Mouse (Mus musculus) heart, embryonic 14.5 days (tissue): ENCODE data around the gene Fut7. TPM values are rescaled to one million over a fixed set of nuclear protein-coding genes. Genes with fewer than 3 reads are reported as not detected.
"Not testable (repeated sequence)": the region's sequence is repeated elsewhere in the genome, so short reads cannot be mapped to it uniquely, and the experiment has no call there.

Experiments
- ATAC-seq: fragments of 200-750 bp; cut with Nextera tagmentation; 2 replicates; pipeline ENCODE4 v1.8.0; 2017; ENCODE audit warnings: low read depth, moderate TSS enrichment; ENCODE audit not compliant: insufficient number of reproducible peaks, insufficient read depth, low FRiP score
- H3K27ac ChIP-seq, 2 experiments: fragments of 200-500 bp in 1 of 2; fragments of 300-500 bp in 1 of 2; sonication (generic) in 1 of 2; replicated peaks in 1 of 2; 2 replicates each; pipeline ENCODE4 v1.5.1; 2012 to 2014; ENCODE audit warnings: low read depth in 2 of 2, low read length in 2 of 2, control low read depth in 1 of 2, mild to moderate bottlenecking in 1 of 2, mixed read lengths in 1 of 2; ENCODE audit not compliant: control insufficient read depth in 1 of 2, insufficient read depth in 1 of 2
- H3K27me3 ChIP-seq: fragments of 300-500 bp; sonication (generic); 2 replicates; pipeline ENCODE4 v1.6.1; 2014; ENCODE audit warnings: mild to moderate bottlenecking, low read length, control low read depth; ENCODE audit not compliant: control insufficient read depth, insufficient read depth
- H3K36me3 ChIP-seq: fragments of 300-500 bp; sonication (generic); 2 replicates; pipeline ENCODE4 v1.6.1; 2014; ENCODE audit warnings: mild to moderate bottlenecking, control low read depth, low read length, mixed read lengths; ENCODE audit not compliant: control insufficient read depth, insufficient read depth
- H3K4me1 ChIP-seq, 2 experiments: fragments of 200-500 bp in 1 of 2; fragments of 300-500 bp in 1 of 2; sonication (generic) in 1 of 2; 2 replicates each; pipeline ENCODE4 v1.6.1; 2012 to 2014; ENCODE audit warnings: low read length in 2 of 2, control low read depth in 1 of 2, mixed read lengths in 1 of 2; ENCODE audit not compliant: control insufficient read depth in 2 of 2, insufficient read depth in 2 of 2
- H3K4me2 ChIP-seq: fragments of 300-500 bp; sonication (generic); 2 replicates; pipeline ENCODE4 v1.6.1; 2014; ENCODE audit warnings: mild to moderate bottlenecking, low read length
- H3K4me3 ChIP-seq, 2 experiments: fragments of 200-500 bp in 1 of 2; fragments of 300-500 bp in 1 of 2; sonication (generic) in 1 of 2; 2 replicates each; pipeline ENCODE4 v1.5.1; 2012 to 2014; ENCODE audit warnings: low read length in 2 of 2, mild to moderate bottlenecking in 2 of 2, control low read depth in 1 of 2, low read depth in 1 of 2, moderate library complexity in 1 of 2; ENCODE audit not compliant: control insufficient read depth in 1 of 2, insufficient read depth in 1 of 2
- H3K9ac ChIP-seq: fragments of 300-500 bp; sonication (generic); 2 replicates; pipeline ENCODE4 v1.6.1; 2014; ENCODE audit warnings: mild to moderate bottlenecking, low read length
- H3K9me3 ChIP-seq: fragments of 300-500 bp; sonication (generic); 2 replicates; pipeline ENCODE4 v1.6.1; 2016; ENCODE audit warnings: low read length, control low read depth; ENCODE audit not compliant: control insufficient read depth
- WGBS: fragments of 180-500 bp; shearing (Covaris S2); extraction: QIAGEN DNeasy Blood & Tissue Kit; methylation state at CpG from one replicate; pipeline ENCODE4 v1.1.7; 2014; 5-methylcytosine and 5-hydroxymethylcytosine counted together
- polyA plus RNA-seq: library from polyadenylated mRNA; unstranded; fragments of >200 nt; fragmentation: Nextera tagmentation; extraction: Ambion mirVana; gene quantifications from 2 replicates; pipeline ENCODE4 v1.2.1, GENCODE M21; 2014

The Fut7 gene
- polyA plus RNA-seq, 1 experiment from 2014 or later: 0.14 TPM

DNA sequence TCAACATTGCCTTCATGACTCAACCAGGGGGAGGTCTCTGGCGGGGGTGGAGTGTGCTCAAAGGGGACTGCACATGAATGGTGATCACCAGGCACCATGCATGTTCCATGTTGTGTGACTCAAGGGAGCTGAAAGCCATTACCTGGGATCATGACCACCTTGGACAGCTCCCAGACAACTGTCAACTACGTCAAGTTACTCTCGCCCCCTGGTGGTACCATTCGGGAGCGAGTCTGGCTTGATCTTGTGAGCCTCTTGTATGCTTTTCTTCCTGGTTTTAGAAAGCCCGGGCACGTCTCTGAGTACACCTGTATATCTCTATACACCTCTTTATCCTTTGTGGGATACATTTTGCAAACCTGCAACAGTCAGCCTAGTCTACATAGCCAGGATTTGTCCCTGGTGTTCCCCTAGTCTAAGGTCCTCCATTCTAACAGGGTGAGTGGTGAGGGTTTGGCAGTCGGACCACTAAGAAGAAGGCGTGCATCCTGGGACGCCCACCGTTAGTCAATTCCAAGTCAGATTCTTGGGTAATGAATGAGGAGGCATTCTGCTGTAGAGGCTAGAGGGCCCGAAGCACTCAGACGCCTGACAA, 20.6 kb upstream of the Fut7 start:
- Histone ChIP-seq H3K27me3 (peaks cover 78% of the 10 kb centered on the region), H3K9me3 (no peaks in the 10 kb centered on the region), H3K9ac (no peak overlapping the region), H3K4me1 (peaks cover 0 to 6% of the 10 kb centered on the region in 2 experiments; a peak in 1 of 4 replicates), H3K4me3 (peak overlapping the region; percentile 52 to 56), H3K36me3 (no peaks in the 10 kb centered on the region), H3K27ac (no peak overlapping the region), H3K4me2 (peak overlapping the region; percentile 71)
- WGBS: under 1% methylated on average over 13 of the region's 13 CpGs
- no peak for ATAC-seq

DNA sequence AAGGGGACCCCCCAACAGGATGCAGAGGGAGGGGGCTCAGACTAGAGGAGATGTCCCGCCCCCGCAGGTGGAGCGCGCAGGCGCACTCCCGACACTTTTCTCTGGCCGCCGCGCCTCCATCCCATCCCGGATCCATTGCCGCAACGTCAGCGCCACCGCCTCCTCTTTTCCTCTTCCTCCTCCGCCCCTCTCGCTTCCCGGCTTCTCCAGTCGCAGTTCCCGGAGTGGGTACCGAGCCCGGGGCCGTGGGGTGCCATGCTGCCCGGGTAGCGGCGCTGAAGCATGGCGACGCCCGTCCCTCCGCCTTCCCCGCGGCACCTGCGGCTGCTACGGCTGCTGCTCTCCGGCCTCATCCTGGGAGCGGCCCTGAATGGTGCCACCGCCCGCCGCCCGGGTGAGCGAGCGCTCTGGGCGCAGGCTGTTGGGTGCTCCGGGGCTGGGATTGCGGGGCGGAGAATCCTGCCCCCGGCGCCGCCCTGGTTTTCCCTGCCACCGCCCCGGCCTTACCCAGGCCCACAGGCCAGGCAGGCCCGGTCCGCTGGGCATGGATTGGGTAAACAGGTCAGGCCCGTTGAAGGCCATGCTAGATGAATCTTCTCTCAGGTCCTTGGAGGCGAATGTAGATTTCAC, 20.0 kb upstream of the Fut7 start:
- H3K27me3 ChIP-seq: peaks cover 72% of the 10 kb centered on the region
- H3K9ac ChIP-seq: peak overlapping the region; percentile 67
- peak overlapping the region; percentile 71 for H3K4me2 ChIP-seq
- H3K36me3 ChIP-seq: no peaks in the 10 kb centered on the region
- peak overlapping the region; percentile 52 to 56 for H3K4me3 ChIP-seq
- H3K27ac ChIP-seq: no peak overlapping the region
- no peaks in the 10 kb centered on the region for H3K9me3 ChIP-seq
- 2% methylated on average over 52 of the region's 54 CpGs for WGBS
- no peak for ATAC-seq
- H3K4me1 ChIP-seq: peaks cover 0 to 6% of the 10 kb centered on the region in 2 experiments; a peak in 1 of 4 replicates

DNA sequence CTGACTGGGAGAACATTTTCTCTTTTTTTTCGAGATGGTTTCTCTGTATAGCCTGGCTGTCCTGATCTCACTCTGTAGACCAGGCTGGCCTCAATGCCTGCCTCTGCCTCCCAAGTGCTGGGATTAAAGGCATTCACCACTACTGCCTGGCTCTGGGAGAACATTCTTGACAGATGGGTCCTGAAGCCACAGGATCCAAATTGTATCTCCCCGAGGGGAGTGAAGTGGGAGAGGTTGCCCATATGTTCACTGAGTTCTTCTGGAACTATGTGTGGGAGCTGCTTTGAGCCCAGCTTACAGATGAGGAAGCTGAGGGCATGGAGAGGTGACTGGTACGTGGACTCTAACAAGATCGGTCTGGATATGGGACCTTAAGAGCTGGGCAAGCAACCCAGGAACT, 19.1 kb upstream of the Fut7 start:
- ATAC-seq: no peak
- Histone ChIP-seq H3K9ac (no peak overlapping the region), H3K4me2 (peak overlapping the region; percentile 71), H3K27me3 (peaks cover 65% of the 10 kb centered on the region), H3K9me3 (no peaks in the 10 kb centered on the region), H3K4me1 (peaks cover 0 to 6% of the 10 kb centered on the region in 2 experiments; a peak in 1 of 4 replicates), H3K4me3 (no peak overlapping the region; a peak in 1 of 4 replicates), H3K27ac (no peak overlapping the region), H3K36me3 (no peaks in the 10 kb centered on the region)
- WGBS: 72% methylated on average over 4 of the region's 4 CpGs

DNA sequence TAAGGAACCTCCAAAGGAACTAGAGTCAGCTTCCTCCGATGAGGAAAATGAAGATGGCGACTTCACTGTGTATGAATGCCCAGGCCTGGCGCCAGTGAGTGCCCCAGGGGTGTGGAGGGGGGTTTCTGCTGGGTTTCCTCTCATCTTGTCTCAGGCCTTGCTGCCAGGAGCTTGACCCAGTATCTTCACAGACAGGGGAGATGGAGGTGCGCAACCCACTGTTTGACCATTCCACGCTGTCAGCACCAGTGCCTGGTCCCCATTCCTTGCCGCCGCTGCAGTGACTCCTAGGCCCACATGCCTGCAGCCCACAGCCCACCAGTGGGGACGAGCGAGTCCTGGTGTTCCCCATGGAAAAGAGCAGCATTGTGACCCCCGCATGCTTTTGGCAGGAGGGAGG, 14.2 kb upstream of the Fut7 start:
- no peak for ATAC-seq
- peaks cover 18% of the 10 kb centered on the region for H3K27me3 ChIP-seq
- no peaks in the 10 kb centered on the region for H3K9me3 ChIP-seq
- 73% methylated on average over 10 of the region's 10 CpGs for WGBS
- H3K9ac ChIP-seq: no peak overlapping the region
- H3K36me3 ChIP-seq: no peaks in the 10 kb centered on the region
- H3K4me2 ChIP-seq: no peak overlapping the region
- no peaks in the 10 kb centered on the region for H3K4me1 ChIP-seq
- H3K4me3 ChIP-seq: no peak overlapping the region
- no peak overlapping the region for H3K27ac ChIP-seq

DNA sequence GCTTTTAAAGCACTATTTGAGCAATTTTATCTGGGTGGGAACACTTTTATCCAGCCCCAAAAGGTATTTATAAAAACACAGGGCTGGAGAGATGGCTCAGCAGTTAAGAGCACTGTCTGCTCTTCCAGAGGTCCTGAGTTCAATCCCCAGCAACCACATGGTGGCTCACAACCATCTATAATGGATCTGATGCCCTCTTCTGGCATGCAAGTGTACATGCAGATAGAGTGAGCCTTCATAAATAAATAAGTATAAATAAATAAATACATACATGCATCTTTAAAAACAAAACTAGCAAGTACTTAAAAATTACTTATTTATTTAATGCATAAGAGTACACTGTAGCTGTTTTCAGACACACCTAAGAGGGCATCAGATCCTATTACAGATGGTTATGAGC, 9.6 kb upstream of the Fut7 start:
- not testable (repeated sequence) for H3K9me3 ChIP-seq, H3K9ac ChIP-seq, H3K36me3 ChIP-seq, H3K4me3 ChIP-seq, ATAC-seq, H3K27ac ChIP-seq, H3K4me1 ChIP-seq, H3K4me2 ChIP-seq, H3K27me3 ChIP-seq

DNA sequence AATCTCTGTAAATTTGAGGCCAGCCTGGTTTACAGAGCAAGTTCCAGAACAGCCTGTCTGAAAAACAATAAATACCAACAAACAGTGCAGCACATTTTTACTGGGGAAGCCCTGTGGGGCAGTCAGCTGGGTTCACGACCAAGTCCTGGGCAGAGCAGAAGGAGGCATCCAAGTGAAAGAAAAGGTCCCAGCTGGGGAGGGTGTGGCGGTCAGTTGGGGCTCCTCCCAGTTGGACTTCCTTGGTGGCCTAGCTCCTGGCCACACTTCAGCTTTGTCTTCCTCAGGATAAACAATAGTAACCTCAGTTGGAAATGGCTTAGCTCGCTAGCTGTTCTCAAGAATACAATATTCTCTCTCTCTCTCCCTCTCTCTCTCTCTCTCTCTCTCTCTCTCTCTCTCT, 5.6 kb upstream of the Fut7 start:
- Histone ChIP-seq H3K4me3 (no peak overlapping the region), H3K9ac (no peak overlapping the region), H3K36me3 (no peaks in the 10 kb centered on the region), H3K9me3 (no peaks in the 10 kb centered on the region), H3K27me3 (peaks cover under 1% of the 10 kb centered on the region; the same call in 1 of the 2 replicates), H3K4me1 (no peaks in the 10 kb centered on the region; a peak in 1 of 4 replicates), H3K4me2 (no peak overlapping the region), H3K27ac (no peak overlapping the region)
- no peak for ATAC-seq
- 31% methylated on average over 3 of the region's 3 CpGs for WGBS

DNA sequence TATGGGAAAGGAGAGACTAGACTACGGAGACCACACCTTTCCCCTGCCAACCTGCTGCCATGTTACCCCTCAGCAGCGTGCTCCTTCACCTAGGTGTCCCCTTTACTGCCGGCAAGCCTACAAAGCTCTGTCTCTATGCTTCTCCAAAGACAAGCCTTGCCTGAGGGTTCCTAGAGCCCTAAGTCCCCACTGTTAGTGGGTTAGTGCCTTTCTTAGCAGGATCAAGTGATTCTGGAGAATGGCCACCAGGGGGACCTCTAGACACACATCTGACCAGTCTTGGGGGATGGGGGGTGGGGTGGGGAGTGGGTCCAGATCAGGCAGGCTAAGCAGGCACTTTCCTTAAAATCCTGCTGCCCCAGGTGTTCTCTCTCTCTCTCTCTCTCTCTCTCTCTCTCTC, 1.2 kb upstream of the Fut7 start:
- H3K9me3 ChIP-seq: no peaks in the 10 kb centered on the region
- no peak for ATAC-seq
- H3K4me3 ChIP-seq: no peak overlapping the region
- H3K36me3 ChIP-seq: no peaks in the 10 kb centered on the region
- H3K27me3 ChIP-seq: peaks cover 40% of the 10 kb centered on the region
- peaks cover 0 to 2% of the 10 kb centered on the region in 2 experiments; a peak in 1 of 4 replicates for H3K4me1 ChIP-seq
- WGBS: 27% methylated on average over 3 of the region's 3 CpGs
- H3K4me2 ChIP-seq: no peak overlapping the region
- H3K9ac ChIP-seq: no peak overlapping the region
- H3K27ac ChIP-seq: no peak overlapping the region

DNA sequence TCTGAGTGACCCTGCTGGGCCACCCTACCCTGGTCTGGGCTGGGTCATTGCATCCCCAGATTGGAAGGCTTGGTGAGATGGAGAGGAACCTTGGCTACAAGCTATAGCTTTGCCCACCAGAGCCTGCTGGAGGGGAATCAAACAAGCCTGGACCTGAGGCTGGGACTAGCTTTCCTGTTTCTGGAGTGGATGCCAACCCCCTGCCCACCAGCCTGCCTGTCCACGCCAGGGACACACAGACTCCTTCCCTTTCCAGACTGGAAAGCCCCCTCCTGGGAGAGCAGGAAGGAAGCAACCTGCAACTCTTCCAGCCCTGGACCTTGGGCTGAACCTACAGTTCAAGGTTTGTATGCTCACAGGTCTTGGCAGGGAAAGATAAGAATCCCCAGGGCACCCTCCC, 559 bp downstream of the Fut7 start:
- Histone ChIP-seq H3K27ac (no peak overlapping the region), H3K9ac (no peak overlapping the region), H3K36me3 (no peaks in the 10 kb centered on the region), H3K4me2 (no peak overlapping the region), H3K4me1 (peaks cover 0 to 2% of the 10 kb centered on the region in 2 experiments; a peak in 1 of 4 replicates), H3K27me3 (peaks cover 40% of the 10 kb centered on the region), H3K9me3 (no peaks in the 10 kb centered on the region), H3K4me3 (no peak overlapping the region)
- WGBS: 30% methylated on average over 1 of the region's 1 CpGs
- ATAC-seq: no peak
